In genomic region chr13:60748556-60748955, GRCm38 (mm10) we compare ENCODE assay signal across 15 mouse cellular contexts. TPM values are rescaled to one million over a fixed set of nuclear protein-coding genes. Genes with fewer than 3 reads are reported as not detected.
DNase-seq lines count a peak whose midpoint lies in the region.
"Had no signal": no experiment of that assay in that cellular context is flagged by ENCODE, and none has a peak within 500 bp of the region (broad histone marks: within the 10 kb centered on the region; RNA-seq: fewer than 3 reads in every experiment).

No protein-coding gene starts in this region.

- DNase-seq in kidney, adult 9 months: peak; percentile 32
- no peak for DNase-seq in kidney, adult 18-20 months
- peak; percentile 21 for DNase-seq in thymus, postnatal 0 days (ENCODE audit: low spot score)
- DNase-seq in thymus, postnatal 36 days: no peak
- peak; percentile 42 for DNase-seq in c-Kit-positive CD71-positive TER-119-positive erythroid progenitor cells, embryonic 14.5 days (ENCODE audit: low spot score)
- no peak for DNase-seq in spleen, postnatal 14 days (ENCODE audit: low spot score in 2 of 2)
- DNase-seq in right cerebral cortex, postnatal 36 days (ENCODE audit: low spot score in 2 of 2): no peak
- DNase-seq: heart, postnatal 10 days; kidney, postnatal 36 days; right cerebral cortex, adult 18-20 months; thymus, adult 18-20 months had no signal

RNA-seq across cellular contexts. Expression of gene BC051665, which starts 37.6 kb away (rescaled TPM):
- polyA plus RNA-seq in thymus, postnatal 0 days (2015; fragmentation: Nextera tagmentation; extraction: Ambion mirVana): not detected in 2 replicates
- polyA plus RNA-seq: embryonic facial prominence, embryonic 14.5 days; limb, embryonic 15.5 days; midbrain, embryonic 15.5 days; Patski had no signal

RNA-seq across cellular contexts. Expression of gene Ctsll3, which starts 54.1 kb away (rescaled TPM):
- polyA plus RNA-seq in thymus, postnatal 0 days (2015; fragmentation: Nextera tagmentation; extraction: Ambion mirVana): not detected in 2 replicates
- polyA plus RNA-seq: midbrain, embryonic 15.5 days; Patski had no signal

Comparison
In these comparisons a context has a peak if more than half of its experiments do, and no peak if none do; other contexts are left out.
1. DNase-seq: peak in kidney, adult 9 months (single experiment), thymus, postnatal 0 days (single experiment) and c-Kit-positive CD71-positive TER-119-positive erythroid progenitor cells, embryonic 14.5 days (single experiment); none in kidney, adult 18-20 months (single experiment), thymus, postnatal 36 days (0 of 2), spleen, postnatal 14 days (0 of 2) and right cerebral cortex, postnatal 36 days (0 of 2).